Mouse (Mus musculus) testis, adult 2 months (tissue): ENCODE results near the gene Nudc.

ENCODE experiments used
- CTCF ChIP-seq: fragments of 200-500 bp; IDR thresholded peaks from 2 replicates; pipeline ENCODE4 v1.5.1; 2012; ENCODE audit warnings: low read depth, mild to moderate bottlenecking, inconsistent platforms, low read length, moderate library complexity; ENCODE audit not compliant: control insufficient read depth, insufficient read depth, insufficient replicate concordance
- POLR2A ChIP-seq: fragments of 200-500 bp; IDR thresholded peaks from 2 replicates; pipeline ENCODE4 v1.6.1; 2012; ENCODE audit warnings: low read depth, mild to moderate bottlenecking, inconsistent platforms, low read length, moderate library complexity; ENCODE audit not compliant: control insufficient read depth

DNA sequence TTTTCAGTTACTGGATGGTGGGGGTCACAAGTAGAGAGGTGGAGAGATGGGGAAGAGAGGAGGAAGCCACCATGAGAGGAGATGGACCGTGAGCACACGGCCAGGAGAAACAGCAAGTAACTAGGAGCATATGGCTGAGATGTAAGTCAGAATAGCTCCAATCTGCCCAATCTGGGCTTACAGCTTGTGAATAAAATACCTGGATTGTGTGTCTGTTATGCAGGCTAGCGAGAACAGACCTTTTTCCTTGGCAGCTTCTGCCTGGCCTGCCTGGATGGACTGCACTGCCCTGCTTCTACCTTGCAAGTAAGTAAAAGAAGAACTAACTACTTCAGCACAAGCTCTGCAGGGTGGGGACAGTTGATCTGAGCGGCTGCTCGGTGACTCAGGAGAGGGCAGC is 34.7 kb downstream of the Nudc start:
- TF ChIP-seq CTCF (no peak), POLR2A (no peak)
